Mouse (Mus musculus): Measurements from ENCODE around the gene Myo1d. TPM values are rescaled to one million over a fixed set of nuclear protein-coding genes. Genes with fewer than 3 reads are reported as not detected.
A peak's percentile ranks its signal among the peaks of the same experiment; 100 is the strongest.

Gene Myo1d
- total and polyA plus RNA-seq, 3 experiments = 15.9 to 81.1 (median 41.7) TPM

- Histone ChIP-seq H3K9me3 (replicated peaks; ENCODE audit: insufficient read depth, low read length) (no peaks in the 10 kb centered on the region), H3K27ac (ENCODE audit: control insufficient read depth, low read depth, low read length) (no peak overlapping the region), H3K79me2 (ENCODE audit: control insufficient read depth, insufficient read depth, low read length, poor library complexity) (peaks cover 2% of the 10 kb centered on the region; the same call in 1 of the 2 replicates), H3K36me3 (ENCODE audit: control insufficient read depth in 1 of 2, insufficient read depth in 2 of 2, low read length in 2 of 2) (peaks cover 0 to 10% of the 10 kb centered on the region in 2 experiments; a peak in 2 of 4 replicates), H3K4me1 (ENCODE audit: control insufficient read depth in 1 of 2, insufficient read depth in 2 of 2, low read length in 2 of 2) (peaks cover 0 to 17% of the 10 kb centered on the region in 2 experiments; a peak in 1 of 4 replicates), H3K9ac (ENCODE audit: control insufficient read depth, low read depth, low read length, poor library complexity, severe bottlenecking) (peak overlapping the region; percentile 81), H3K27me3 (ENCODE audit: control insufficient read depth in 1 of 2, insufficient read depth in 2 of 2, low read length in 2 of 2) (no peaks in the 10 kb centered on the region), H3K4me3 (ENCODE audit: control insufficient read depth in 1 of 2, insufficient read depth in 1 of 2, low read depth in 2 of 2, low read length in 2 of 2) (peak overlapping the region; percentile 68 to 73)
- DNase-seq (ENCODE audit: low read depth, low spot score) = peak; percentile 43
- TF ChIP-seq MAFK (IDR thresholded peaks at IDR 0.05; ENCODE audit: borderline replicate concordance, low read depth, low read length) = no peak
- no peak; the same call in 1 of the 2 replicates for TF ChIP-seq MAZ (IDR thresholded peaks at IDR 0.05; ENCODE audit: low read depth, low read length)
- no peak for TF ChIP-seq MXI1 (IDR thresholded peaks at IDR 0.05; ENCODE audit: low read depth, low read length)
- TF ChIP-seq MYC (IDR thresholded peaks at IDR 0.05; ENCODE audit: low read depth, low read length) = no peak
- TF ChIP-seq POLR2A (IDR thresholded peaks at IDR 0.05; ENCODE audit: control insufficient read depth in 1 of 2, insufficient read depth in 1 of 2, low read depth in 1 of 2, low read length in 2 of 2, poor library complexity in 1 of 2) = no peak
- no peak for TF ChIP-seq CHD2 (IDR thresholded peaks at IDR 0.05; ENCODE audit: low read length)
- TF ChIP-seq SMC3 (IDR thresholded peaks at IDR 0.05; ENCODE audit: low read depth, low read length) = no peak
- no peak for TF ChIP-seq NELFE (IDR thresholded peaks at IDR 0.05; ENCODE audit: low read depth, low read length)
- TF ChIP-seq TBP (IDR thresholded peaks at IDR 0.05; ENCODE audit: low read depth, low read length) = no peak
- no peak for TF ChIP-seq RCOR1 (IDR thresholded peaks at IDR 0.05; ENCODE audit: low read depth, low read length)
- no peak for TF ChIP-seq CHD1 (IDR thresholded peaks at IDR 0.05; ENCODE audit: low read depth, low read length)
- TF ChIP-seq USF1 (IDR thresholded peaks at IDR 0.05; ENCODE audit: low read depth, low read length) = no peak
- no peak for TF ChIP-seq MYB (IDR thresholded peaks at IDR 0.05; ENCODE audit: low read depth, low read length)
- no peak for TF ChIP-seq BHLHE40 (IDR thresholded peaks at IDR 0.05; ENCODE audit: borderline replicate concordance, low read depth, low read length)
These were observed 302.3 kb downstream of the Myo1d start for GRCm38 (mm10) chr11:80477341-80478199.

- H3K27me3 ChIP-seq (ENCODE audit: control insufficient read depth in 1 of 2, insufficient read depth in 2 of 2, low read length in 2 of 2) = no peaks in the 10 kb centered on the region
- no peaks in the 10 kb centered on the region for H3K9me3 ChIP-seq (replicated peaks; ENCODE audit: insufficient read depth, low read length)
- peak; percentile 91 for DNase-seq (ENCODE audit: low read depth, low spot score)
- peaks cover 0 to 10% of the 10 kb centered on the region in 2 experiments; a peak in 2 of 4 replicates for H3K36me3 ChIP-seq (ENCODE audit: control insufficient read depth in 1 of 2, insufficient read depth in 2 of 2, low read length in 2 of 2)
- H3K9ac ChIP-seq (ENCODE audit: control insufficient read depth, low read depth, low read length, poor library complexity, severe bottlenecking) = peak within 1 kb of the TSS; percentile 95
- peaks cover 0 to 17% of the 10 kb centered on the region in 2 experiments; a peak in 1 of 4 replicates for H3K4me1 ChIP-seq (ENCODE audit: control insufficient read depth in 1 of 2, insufficient read depth in 2 of 2, low read length in 2 of 2)
- peaks cover 2% of the 10 kb centered on the region; the same call in 1 of the 2 replicates for H3K79me2 ChIP-seq (ENCODE audit: control insufficient read depth, insufficient read depth, low read length, poor library complexity)
- peak within 1 kb of the TSS; percentile 68 to 73 for H3K4me3 ChIP-seq (ENCODE audit: control insufficient read depth in 1 of 2, insufficient read depth in 1 of 2, low read depth in 2 of 2, low read length in 2 of 2)
- H3K27ac ChIP-seq (ENCODE audit: control insufficient read depth, low read depth, low read length) = peak within 1 kb of the TSS; percentile 78
- no peak for TF ChIP-seq ETS1 (IDR thresholded peaks at IDR 0.05; ENCODE audit: low read depth, low read length)
- TF ChIP-seq CHD1 (IDR thresholded peaks at IDR 0.05; ENCODE audit: low read depth, low read length) = no peak
- peak; percentile 70 for TF ChIP-seq SIN3A (IDR thresholded peaks at IDR 0.05; ENCODE audit: low read length)
- no peak for TF ChIP-seq JUND (IDR thresholded peaks at IDR 0.05; ENCODE audit: low read depth, low read length)
- TF ChIP-seq TBP (IDR thresholded peaks at IDR 0.05; ENCODE audit: low read depth, low read length) = no peak
- TF ChIP-seq USF2 (IDR thresholded peaks at IDR 0.05; ENCODE audit: borderline replicate concordance in 1 of 2, insufficient read depth in 1 of 2, low read depth in 1 of 2, low read length in 2 of 2) = no peak
- no peak for TF ChIP-seq TAL1 (IDR thresholded peaks at IDR 0.05; ENCODE audit: low read length)
- TF ChIP-seq MAZ (IDR thresholded peaks at IDR 0.05; ENCODE audit: low read depth, low read length) = no peak; the same call in 1 of the 2 replicates
- peak in 2 of 3 experiments; percentile 32 to 43; a peak in 4 of 6 replicates for TF ChIP-seq CTCF (IDR thresholded peaks at IDR 0.05 in 2 of 3, conservative IDR thresholded peaks at IDR 0.05 in 1 of 3; ENCODE audit: control insufficient read depth in 1 of 3, insufficient read depth in 1 of 3, low read depth in 2 of 3, low read length in 3 of 3, poor library complexity in 1 of 3, severe bottlenecking in 1 of 3)
- TF ChIP-seq MXI1 (IDR thresholded peaks at IDR 0.05; ENCODE audit: low read depth, low read length) = peak; percentile 93
- 0 out of 2 replicates have a peak, but pooled peaks have one; percentile 48 for TF ChIP-seq ZMIZ1 (IDR thresholded peaks at IDR 0.05; ENCODE audit: low read depth, low read length)
- peak; percentile 94 for TF ChIP-seq BHLHE40 (IDR thresholded peaks at IDR 0.05; ENCODE audit: borderline replicate concordance, low read depth, low read length)
- TF ChIP-seq MAFK (IDR thresholded peaks at IDR 0.05; ENCODE audit: borderline replicate concordance, low read depth, low read length) = no peak
- TF ChIP-seq ELF1 (IDR thresholded peaks at IDR 0.05; ENCODE audit: low read depth, low read length) = no peak
- peak; percentile 71 to 93; a peak in 3 of 4 replicates for TF ChIP-seq POLR2A (IDR thresholded peaks at IDR 0.05; ENCODE audit: control insufficient read depth in 1 of 2, insufficient read depth in 1 of 2, low read depth in 1 of 2, low read length in 2 of 2, poor library complexity in 1 of 2)
- no peak for TF ChIP-seq MYB (IDR thresholded peaks at IDR 0.05; ENCODE audit: low read depth, low read length)
- TF ChIP-seq MYC (IDR thresholded peaks at IDR 0.05; ENCODE audit: low read depth, low read length) = peak; percentile 68; the same call in 1 of the 2 replicates
- no peak for TF ChIP-seq ZKSCAN1 (IDR thresholded peaks at IDR 0.05; ENCODE audit: low read depth, low read length)
- no peak for TF ChIP-seq RAD21 (IDR thresholded peaks at IDR 0.05; ENCODE audit: low read depth, low read length)
- peak; percentile 36; the same call in 1 of the 2 replicates for TF ChIP-seq POLR2AphosphoS2 (IDR thresholded peaks at IDR 0.05; ENCODE audit: low read length)
These were observed 303.3 kb downstream of the Myo1d start, which contains the start of gene Cdk5r1 for GRCm38 (mm10) chr11:80476222-80477189. Gene Cdk5r1, plus strand, starts transcription at chr11:80477023.

All from MEL (cell line).